Mouse (Mus musculus) stomach, postnatal 0 days (tissue): ENCODE measurements around the gene Serhl. TPM values are rescaled to one million over a fixed set of nuclear protein-coding genes. Genes with fewer than 3 reads are reported as not detected.

Source experiments
- ATAC-seq: fragments of 200-750 bp; cut with Nextera tagmentation; 2 replicates; pipeline ENCODE4 v1.8.0; 2017; ENCODE audit not compliant: low FRiP score, low TSS enrichment
- DNase-seq: peaks from one replicate; pipeline ENCODE4 v3.0.0-alpha.2; 2016; ENCODE audit warnings: low spot score
- H3K27ac ChIP-seq: fragments of 300-500 bp; sonication (generic); replicated peaks from 2 replicates; pipeline ENCODE4 v1.5.1; 2014; ENCODE audit warnings: mild to moderate bottlenecking, control low read depth
- H3K27me3 ChIP-seq: fragments of 300-500 bp; sonication (generic); 2 replicates; pipeline ENCODE4 v1.6.1; 2014; ENCODE audit warnings: low read length; ENCODE audit not compliant: control insufficient read depth, insufficient read depth
- H3K36me3 ChIP-seq: fragments of 300-500 bp; sonication (generic); 2 replicates; pipeline ENCODE4 v1.6.1; 2014; ENCODE audit warnings: low read length, mixed read lengths; ENCODE audit not compliant: control insufficient read depth, insufficient read depth
- H3K4me1 ChIP-seq: fragments of 300-500 bp; sonication (generic); replicated peaks from 2 replicates; pipeline ENCODE4 v1.6.1; 2014; ENCODE audit warnings: antibody characterized with exemption; ENCODE audit not compliant: control insufficient read depth, insufficient read depth
- H3K4me2 ChIP-seq: fragments of 300-500 bp; sonication (generic); replicated peaks from 2 replicates; pipeline ENCODE4 v1.6.1; 2014; ENCODE audit warnings: low read depth, mild to moderate bottlenecking, control low read depth, moderate library complexity
- H3K4me3 ChIP-seq: fragments of 300-500 bp; sonication (generic); 2 replicates; pipeline ENCODE4 v1.5.1; 2014; ENCODE audit warnings: low read depth, low read length, control low read depth
- H3K9ac ChIP-seq: fragments of 300-500 bp; sonication (generic); 2 replicates; pipeline ENCODE4 v1.6.1; 2014; ENCODE audit warnings: mild to moderate bottlenecking, low read length, control low read depth, mixed read lengths
- H3K9me3 ChIP-seq: fragments of 300-500 bp; sonication (generic); 2 replicates; pipeline ENCODE4 v1.6.1; 2016; ENCODE audit warnings: low read length; ENCODE audit not compliant: control insufficient read depth
- CTCF ChIP-seq: IDR thresholded peaks from 2 replicates; pipeline ENCODE4 v1.5.1; 2016; ENCODE audit warnings: antibody characterized with exemption, low read depth, mild to moderate bottlenecking, moderate library complexity
- EP300 ChIP-seq: optimal IDR thresholded peaks from 2 replicates; pipeline ENCODE3; 2016; ENCODE audit warnings: antibody characterized with exemption
- WGBS: fragments of 180-500 bp; shearing (Covaris S2); extraction: QIAGEN DNeasy Blood & Tissue Kit; methylation state at CpG from one replicate; pipeline ENCODE4 v1.1.7; 2014; 5-methylcytosine and 5-hydroxymethylcytosine counted together
- polyA plus RNA-seq: library from polyadenylated mRNA; unstranded; fragments of >200 nt; fragmentation: Nextera tagmentation; extraction: Ambion mirVana; gene quantifications from 2 replicates; pipeline ENCODE4 v1.2.1, GENCODE M21; 2015

The Serhl gene
- polyA plus RNA-seq, 1 experiment from 2014 or later, result 51.5 TPM

GRCm38 (mm10) chr15:83150073-83150442 lies 60.8 kb downstream of the Serhl start:
- no peak for ATAC-seq

GRCm38 (mm10) chr15:83150694-83151093 lies 61.4 kb downstream of the Serhl start:
- H3K4me2 ChIP-seq, result no peak overlapping the region
- no peaks in the 10 kb centered on the region for H3K9me3 ChIP-seq
- DNase-seq (no peak), ATAC-seq (no peak)
- no peak for TF ChIP-seq EP300
- TF ChIP-seq CTCF, result no peak
- H3K4me1 ChIP-seq, result peaks cover 4% of the 10 kb centered on the region; the same call in 1 of the 2 replicates
- no peak overlapping the region for H3K27ac ChIP-seq
- H3K4me3 ChIP-seq, result no peak overlapping the region
- 75% methylated on average over 4 of the region's 4 CpGs for WGBS
- no peaks in the 10 kb centered on the region for H3K27me3 ChIP-seq
- no peak overlapping the region; the same call in 1 of the 2 replicates for H3K9ac ChIP-seq
- H3K36me3 ChIP-seq, result peaks cover 3% of the 10 kb centered on the region; the same call in 1 of the 2 replicates

More at GRCm38 (mm10) chr15:83150073-83150442, 60.8 kb downstream of the Serhl start:
- Histone ChIP-seq H3K4me2 (peak overlapping the region; percentile 45), H3K4me3 (peak overlapping the region; percentile 18), H3K27me3 (no peaks in the 10 kb centered on the region), H3K9ac (0 out of 2 replicates have a peak overlapping the region, but pooled peaks have one; percentile 23), H3K36me3 (peaks cover 3% of the 10 kb centered on the region; the same call in 1 of the 2 replicates), H3K9me3 (no peaks in the 10 kb centered on the region), H3K27ac (peak overlapping the region; percentile 99), H3K4me1 (peaks cover 4% of the 10 kb centered on the region; the same call in 1 of the 2 replicates)
- 21% methylated on average over 3 of the region's 3 CpGs for WGBS
- TF ChIP-seq CTCF (no peak), EP300 (no peak)
- no peak for DNase-seq

- DNase-seq, result no peak
- WGBS, result 94% methylated on average over 7 of the region's 7 CpGs
- Histone ChIP-seq H3K27me3 (no peaks in the 10 kb centered on the region), H3K9me3 (no peaks in the 10 kb centered on the region), H3K27ac (no peak overlapping the region), H3K9ac (no peak overlapping the region), H3K4me1 (no peaks in the 10 kb centered on the region), H3K4me2 (no peak overlapping the region), H3K4me3 (no peak overlapping the region), H3K36me3 (peaks cover 7% of the 10 kb centered on the region)
- ATAC-seq, result no peak
- TF ChIP-seq CTCF (no peak), EP300 (no peak)
These were observed 65.0 kb downstream of the Serhl start for GRCm38 (mm10) chr15:83154309-83154708.

- no peak for DNase-seq
- Histone ChIP-seq H3K36me3 (peaks cover 19% of the 10 kb centered on the region), H3K4me3 (no peak overlapping the region), H3K4me2 (no peak overlapping the region), H3K9ac (no peak overlapping the region), H3K4me1 (no peaks in the 10 kb centered on the region), H3K27ac (no peak overlapping the region), H3K27me3 (no peaks in the 10 kb centered on the region), H3K9me3 (no peaks in the 10 kb centered on the region)
- no peak for ATAC-seq
- 66% methylated on average over 6 of the region's 6 CpGs for WGBS
- TF ChIP-seq EP300 (no peak), CTCF (no peak)
These were observed 66.5 kb downstream of the Serhl start for GRCm38 (mm10) chr15:83155672-83156419.

GRCm38 (mm10) chr15:83156929-83157666 lies 67.8 kb downstream of the Serhl start:
- WGBS, result 54% methylated on average over 11 of the region's 11 CpGs
- Histone ChIP-seq H3K4me2 (no peak overlapping the region), H3K4me1 (no peaks in the 10 kb centered on the region), H3K27me3 (no peaks in the 10 kb centered on the region), H3K27ac (peak overlapping the region; percentile 46), H3K36me3 (peaks cover 22% of the 10 kb centered on the region), H3K9me3 (no peaks in the 10 kb centered on the region), H3K4me3 (no peak overlapping the region), H3K9ac (no peak overlapping the region)
- TF ChIP-seq CTCF (peak; percentile 86), EP300 (no peak)
- DNase-seq, result peak; percentile 80
- ATAC-seq, result peak; percentile 66
